Mouse (Mus musculus) liver, embryonic 11.5 days (tissue): ENCODE data around the gene Xkr8. TPM values are rescaled to one million over a fixed set of nuclear protein-coding genes. Genes with fewer than 3 reads are reported as not detected.

Experiments
- ATAC-seq: fragments of 200-750 bp; cut with Nextera tagmentation; replicated peaks from 2 replicates; pipeline ENCODE4 v1.8.0; 2017; ENCODE audit warnings: moderate number of reproducible peaks, mild to moderate bottlenecking, moderate TSS enrichment, moderate library complexity; ENCODE audit not compliant: low FRiP score
- DNase-seq: peaks from one replicate; pipeline ENCODE4 v3.0.0-alpha.2; 2017; ENCODE audit warnings: low spot score
- H3K27ac ChIP-seq: fragments of 300-500 bp; sonication (generic); 2 replicates; pipeline ENCODE4 v1.5.1; 2014; ENCODE audit warnings: mild to moderate bottlenecking, low read depth, low read length, control low read depth
- H3K27me3 ChIP-seq: fragments of 300-500 bp; sonication (generic); replicated peaks from 2 replicates; pipeline ENCODE4 v1.6.1; 2014; ENCODE audit warnings: low read length, mixed read lengths; ENCODE audit not compliant: control insufficient read depth, insufficient read depth
- H3K36me3 ChIP-seq: fragments of 300-500 bp; sonication (generic); 2 replicates; pipeline ENCODE4 v1.6.1; 2014; ENCODE audit warnings: mild to moderate bottlenecking, low read length, moderate library complexity, mixed read lengths; ENCODE audit not compliant: control insufficient read depth, insufficient read depth
- H3K4me1 ChIP-seq: fragments of 300-500 bp; sonication (generic); replicated peaks from 2 replicates; pipeline ENCODE4 v1.6.1; 2014; ENCODE audit warnings: low read length, mixed read lengths; ENCODE audit not compliant: control insufficient read depth, insufficient read depth
- H3K4me2 ChIP-seq: fragments of 300-500 bp; sonication (generic); 2 replicates; pipeline ENCODE4 v1.6.1; 2014; ENCODE audit warnings: mild to moderate bottlenecking, control low read depth, moderate library complexity
- H3K4me3 ChIP-seq: fragments of 300-500 bp; sonication (generic); 2 replicates; pipeline ENCODE4 v1.5.1; 2014; ENCODE audit warnings: low read depth, low read length, control low read depth
- H3K9ac ChIP-seq: fragments of 300-500 bp; sonication (generic); 2 replicates; pipeline ENCODE4 v1.6.1; 2014; ENCODE audit warnings: low read depth, low read length, control low read depth
- H3K9me3 ChIP-seq: fragments of 300-500 bp; sonication (generic); 2 replicates; pipeline ENCODE4 v1.6.1; 2016; ENCODE audit warnings: low read length, inconsistent platforms, mixed read lengths; ENCODE audit not compliant: control insufficient read depth
- WGBS: fragments of 180-500 bp; shearing (Covaris S2); extraction: QIAGEN DNeasy Blood & Tissue Kit; methylation state at CpG from one replicate; pipeline ENCODE4 v1.1.7; 2014; 5-methylcytosine and 5-hydroxymethylcytosine counted together
- polyA plus RNA-seq: library from polyadenylated mRNA; unstranded; fragments of >200 nt; fragmentation: Nextera tagmentation; extraction: Ambion mirVana; gene quantifications from 2 replicates; pipeline ENCODE4 v1.2.1, GENCODE M21; 2014

Xkr8 gene
- polyA plus RNA-seq, 1 experiment from 2014 or later = 5.1 TPM

DNA sequence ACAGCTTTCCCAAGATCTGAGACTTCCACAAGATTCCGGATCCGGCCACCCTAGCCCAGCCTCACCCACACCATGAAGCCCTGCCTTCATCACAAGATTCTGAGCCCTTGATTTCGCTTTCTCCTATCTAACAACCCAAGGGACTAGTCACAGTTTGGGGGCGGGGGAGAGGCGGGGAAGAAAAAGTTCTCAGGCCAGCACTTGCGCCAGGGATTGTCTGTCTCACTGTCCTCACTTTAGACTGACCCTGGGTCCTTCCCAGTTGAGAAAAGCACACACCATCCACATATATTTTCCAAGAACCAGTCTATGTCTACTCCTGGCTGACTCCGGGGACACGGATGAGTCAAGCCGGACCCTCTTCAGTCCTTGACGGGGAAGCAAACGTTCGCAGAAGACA, 730 bp downstream of the Xkr8 start:
- 40% methylated on average over 12 of the region's 12 CpGs for WGBS
- Histone ChIP-seq H3K4me3 (peak overlapping the region; percentile 73), H3K9me3 (no peaks in the 10 kb centered on the region), H3K9ac (peak overlapping the region; percentile 72), H3K4me2 (peak overlapping the region; percentile 100), H3K27ac (no peak overlapping the region), H3K27me3 (no peaks in the 10 kb centered on the region), H3K36me3 (peaks cover 4% of the 10 kb centered on the region; the same call in 1 of the 2 replicates), H3K4me1 (peaks cover 13% of the 10 kb centered on the region)
- DNase-seq (no peak), ATAC-seq (no peak)

DNA sequence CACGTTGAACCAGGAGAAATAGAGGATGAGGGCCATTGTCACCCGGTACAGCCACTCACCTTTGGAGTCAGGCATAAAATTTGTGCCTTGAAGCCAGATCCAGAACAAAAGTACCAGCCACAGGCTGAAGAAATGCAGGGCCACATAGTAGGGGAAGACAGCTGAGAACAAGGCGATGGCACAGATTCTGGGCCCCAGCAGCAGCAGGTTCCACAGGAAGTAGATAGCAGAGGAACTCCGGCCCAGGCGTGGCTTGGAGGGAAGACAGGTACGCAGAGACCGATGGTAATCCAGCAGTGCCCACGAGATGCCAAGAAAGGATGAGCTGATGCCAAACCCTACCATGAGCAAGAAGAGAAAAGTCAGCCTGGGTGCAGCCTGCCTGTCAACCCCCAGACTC, 4.1 kb downstream of the Xkr8 start:
- Histone ChIP-seq H3K9ac (no peak overlapping the region), H3K9me3 (no peaks in the 10 kb centered on the region), H3K4me2 (no peak overlapping the region), H3K4me1 (peaks cover 10% of the 10 kb centered on the region), H3K27me3 (no peaks in the 10 kb centered on the region), H3K36me3 (peaks cover 8% of the 10 kb centered on the region), H3K27ac (no peak overlapping the region), H3K4me3 (no peak overlapping the region)
- ATAC-seq (no peak), DNase-seq (no peak)
- WGBS = 61% methylated on average over 8 of the region's 8 CpGs

DNA sequence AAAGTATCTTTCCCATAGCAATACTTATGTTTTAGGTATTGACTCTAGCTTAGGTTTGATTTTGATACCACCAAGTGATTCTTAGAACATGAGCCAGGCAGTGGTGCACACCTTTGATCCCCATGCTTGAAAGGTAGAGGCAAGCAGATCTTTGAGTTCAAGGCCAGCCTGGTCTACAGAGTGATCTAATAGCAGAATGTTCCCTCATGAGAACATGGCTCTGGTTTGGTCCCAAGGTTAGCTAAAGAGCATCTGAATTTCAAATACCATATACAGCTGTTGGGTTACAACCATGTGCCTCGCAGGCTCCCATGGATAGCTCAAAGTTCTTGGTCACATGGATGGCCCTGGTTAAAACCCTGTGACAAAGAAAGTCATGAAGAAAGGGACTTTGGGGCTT, 14.1 kb downstream of the Xkr8 start:
- no peaks in the 10 kb centered on the region for H3K4me1 ChIP-seq
- H3K4me3 ChIP-seq = no peak overlapping the region
- H3K9me3 ChIP-seq = no peaks in the 10 kb centered on the region
- no peak overlapping the region for H3K9ac ChIP-seq
- no peaks in the 10 kb centered on the region for H3K27me3 ChIP-seq
- DNase-seq (no peak), ATAC-seq (no peak)
- peaks cover 24% of the 10 kb centered on the region for H3K36me3 ChIP-seq
- WGBS = 80% methylated on average over 1 of the region's 1 CpGs
- H3K27ac ChIP-seq = no peak overlapping the region
- H3K4me2 ChIP-seq = no peak overlapping the region

DNA sequence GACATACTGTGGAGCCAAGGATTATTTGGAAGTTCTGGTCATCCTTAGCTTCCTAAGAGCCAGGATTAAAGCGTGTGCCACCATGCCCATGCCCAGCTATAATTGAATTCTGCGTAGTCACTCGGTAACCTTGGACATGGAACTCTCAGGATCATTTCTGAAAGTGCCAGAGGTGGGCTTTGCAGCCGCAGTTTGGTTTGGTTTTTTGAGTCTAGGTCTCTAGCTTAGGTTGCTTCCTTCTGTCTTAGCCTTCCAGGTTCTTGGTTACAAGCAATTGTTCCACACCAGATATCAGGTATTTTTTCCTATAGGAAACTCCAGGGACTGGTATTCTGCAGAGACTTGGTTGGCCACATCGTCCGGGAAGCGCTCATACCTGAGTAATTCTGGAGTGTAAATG, 19.2 kb downstream of the Xkr8 start:
- Histone ChIP-seq H3K27ac (no peak overlapping the region), H3K4me3 (no peak overlapping the region), H3K9ac (no peak overlapping the region), H3K36me3 (peaks cover 36% of the 10 kb centered on the region), H3K27me3 (no peaks in the 10 kb centered on the region), H3K9me3 (no peaks in the 10 kb centered on the region), H3K4me1 (no peaks in the 10 kb centered on the region), H3K4me2 (no peak overlapping the region)
- WGBS = 89% methylated on average over 7 of the region's 7 CpGs
- no peak for ATAC-seq
- DNase-seq = no peak

DNA sequence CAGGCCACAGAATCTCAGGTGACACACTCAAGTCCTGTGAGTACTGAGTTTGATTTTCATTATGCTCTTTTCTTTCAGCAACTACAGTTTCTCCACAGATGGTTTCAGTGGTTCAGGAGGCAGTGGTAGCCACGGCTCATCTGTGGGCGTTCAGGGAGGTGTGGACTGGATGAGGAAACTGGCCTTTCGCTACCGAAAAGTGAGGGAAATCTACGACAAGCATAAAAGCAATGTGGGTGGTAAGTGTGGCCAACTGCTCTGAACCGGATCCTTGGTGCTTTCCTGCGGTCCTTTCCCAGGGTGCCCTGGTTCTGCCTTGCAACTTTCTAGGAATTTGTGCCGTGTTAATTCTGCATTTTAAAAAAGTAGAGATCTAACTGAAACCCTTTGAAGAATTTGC, 25.5 kb downstream of the Xkr8 start:
- H3K4me1 ChIP-seq = no peaks in the 10 kb centered on the region
- no peak overlapping the region for H3K27ac ChIP-seq
- H3K36me3 ChIP-seq = peaks cover 52% of the 10 kb centered on the region
- no peak for ATAC-seq
- H3K4me3 ChIP-seq = no peak overlapping the region
- H3K27me3 ChIP-seq = no peaks in the 10 kb centered on the region
- DNase-seq = no peak
- WGBS = 90% methylated on average over 8 of the region's 8 CpGs
- no peak overlapping the region for H3K9ac ChIP-seq
- H3K4me2 ChIP-seq = no peak overlapping the region
- H3K9me3 ChIP-seq = no peaks in the 10 kb centered on the region

DNA sequence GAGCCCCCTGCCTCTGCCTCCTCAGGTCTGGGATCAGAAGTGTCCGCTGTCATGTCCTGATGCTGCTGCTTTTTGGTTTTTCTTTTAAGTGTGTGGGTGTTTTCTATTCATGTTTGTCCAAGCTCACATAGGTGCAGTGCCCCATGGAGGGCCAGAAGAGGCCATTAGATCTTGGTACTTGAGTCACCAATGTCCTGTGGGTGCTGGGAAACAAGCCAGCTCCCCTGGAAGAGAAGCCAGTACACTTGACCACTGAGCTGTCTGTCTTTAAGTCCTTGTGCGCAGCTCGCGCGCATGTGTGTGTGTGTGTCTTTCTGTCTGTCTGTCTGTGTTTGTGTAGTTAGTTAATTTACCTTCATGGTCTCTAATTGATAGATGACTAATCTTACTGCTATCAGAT, 30.3 kb downstream of the Xkr8 start:
- Histone ChIP-seq H3K27ac (no peak overlapping the region), H3K36me3 (peaks cover 36% of the 10 kb centered on the region), H3K9me3 (no peaks in the 10 kb centered on the region), H3K4me1 (no peaks in the 10 kb centered on the region), H3K9ac (no peak overlapping the region), H3K27me3 (no peaks in the 10 kb centered on the region), H3K4me2 (no peak overlapping the region), H3K4me3 (no peak overlapping the region)
- WGBS = 98% methylated on average over 5 of the region's 5 CpGs
- no peak for DNase-seq
- ATAC-seq = no peak

DNA sequence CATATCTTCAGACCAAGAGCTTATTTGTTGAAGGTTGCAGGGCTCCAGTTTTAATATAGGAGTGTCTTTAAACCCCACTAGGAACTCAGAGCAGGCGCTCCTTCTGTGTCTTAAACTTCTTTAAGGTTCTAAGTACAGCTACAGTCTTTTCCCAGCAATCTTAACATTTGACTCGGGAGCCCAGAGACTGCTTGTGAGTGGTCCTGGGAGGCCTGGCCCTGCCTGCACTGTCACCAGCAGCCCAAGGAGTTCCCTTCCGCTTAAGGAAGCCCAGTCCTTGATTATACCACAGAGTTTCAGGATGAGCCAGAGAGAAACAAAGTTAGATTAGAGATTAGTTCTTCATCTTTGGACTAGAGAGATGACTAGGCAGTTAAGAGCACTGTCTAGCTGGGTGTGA, 39.0 kb downstream of the Xkr8 start:
- Histone ChIP-seq H3K36me3 (peaks cover 32% of the 10 kb centered on the region), H3K27ac (no peak overlapping the region), H3K4me3 (no peak overlapping the region), H3K9me3 (no peaks in the 10 kb centered on the region), H3K9ac (no peak overlapping the region), H3K4me1 (no peaks in the 10 kb centered on the region), H3K27me3 (no peaks in the 10 kb centered on the region), H3K4me2 (no peak overlapping the region)
- 91% methylated on average over 3 of the region's 3 CpGs for WGBS
- DNase-seq (no peak), ATAC-seq (no peak)

DNA sequence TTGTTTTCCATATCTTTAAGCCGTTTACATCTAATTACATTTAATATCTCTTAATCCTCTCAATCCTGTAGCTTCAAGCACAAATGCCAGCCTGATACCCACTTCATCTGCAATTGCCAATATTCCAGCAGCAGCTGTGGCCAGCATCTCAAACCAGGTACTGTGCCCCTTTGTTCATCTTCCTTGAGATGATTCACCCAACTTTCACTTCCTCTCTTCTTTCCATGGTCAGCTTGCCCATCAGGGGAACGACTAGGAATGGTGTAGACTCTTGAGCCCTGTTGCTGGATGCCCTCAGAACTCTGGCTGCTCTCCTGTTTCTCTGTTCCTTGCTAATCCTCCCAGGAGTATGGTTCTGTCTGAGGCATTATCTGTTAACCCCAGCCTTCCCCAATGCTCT, 42.7 kb downstream of the Xkr8 start:
- Histone ChIP-seq H3K36me3 (peaks cover 21% of the 10 kb centered on the region), H3K4me1 (no peaks in the 10 kb centered on the region), H3K4me2 (no peak overlapping the region), H3K4me3 (no peak overlapping the region), H3K9me3 (no peaks in the 10 kb centered on the region), H3K9ac (no peak overlapping the region), H3K27ac (no peak overlapping the region), H3K27me3 (no peaks in the 10 kb centered on the region)
- ATAC-seq = no peak
- 86% methylated on average over 2 of the region's 2 CpGs for WGBS
- no peak for DNase-seq

DNA sequence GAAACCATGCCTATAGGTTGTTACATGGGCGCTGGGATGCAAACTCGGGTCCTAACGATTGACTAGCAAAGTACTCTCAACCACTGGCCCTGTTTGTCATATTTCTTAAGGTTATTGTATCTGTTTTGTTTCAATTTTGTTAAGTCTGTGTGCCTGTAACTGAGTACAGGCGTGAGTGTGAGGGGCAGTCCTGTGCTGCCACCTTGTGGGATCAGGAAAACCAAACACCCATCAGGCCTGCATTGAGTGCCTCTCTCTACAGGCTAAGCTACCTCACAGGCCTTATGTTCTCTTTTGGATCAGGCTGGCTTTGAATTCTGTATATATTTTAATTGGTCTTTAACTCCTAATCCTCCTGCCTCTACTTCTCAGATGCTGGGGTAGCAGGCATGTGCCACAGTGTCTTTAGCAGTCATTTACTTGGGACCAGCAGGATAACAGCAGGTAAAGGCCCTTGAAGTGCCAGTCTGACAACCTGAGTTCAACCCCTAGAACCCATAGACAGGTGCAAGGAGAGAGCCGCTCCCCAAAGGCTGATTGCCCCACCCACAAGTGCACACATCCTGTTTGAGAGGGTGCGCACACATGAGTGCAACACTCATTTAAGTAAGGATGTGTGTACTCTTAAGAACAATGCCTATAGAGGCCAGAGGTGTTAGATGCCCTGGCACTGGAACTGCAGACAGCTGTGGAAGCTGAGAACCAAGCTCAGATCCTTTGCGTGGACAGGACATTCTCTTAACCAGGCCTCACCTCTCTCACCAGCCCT, 55.4 kb downstream of the Xkr8 start:
- Histone ChIP-seq H3K4me2 (no peak overlapping the region), H3K9me3 (no peaks in the 10 kb centered on the region), H3K27me3 (no peaks in the 10 kb centered on the region), H3K4me1 (no peaks in the 10 kb centered on the region), H3K27ac (no peak overlapping the region), H3K4me3 (no peak overlapping the region), H3K9ac (no peak overlapping the region), H3K36me3 (peaks cover 14% of the 10 kb centered on the region)
- ATAC-seq (no peak), DNase-seq (no peak)
- WGBS = 86% methylated on average over 7 of the region's 7 CpGs
